Mouse (Mus musculus) heart, postnatal 0 days (tissue): ENCODE data around the gene Lrrc34. TPM values are rescaled to one million over a fixed set of nuclear protein-coding genes. Genes with fewer than 3 reads are reported as not detected.

Experiments used
- ATAC-seq: fragments of 200-750 bp; cut with Nextera tagmentation; 2 replicates; pipeline ENCODE4 v1.8.0; 2017; ENCODE audit warnings: low read depth, moderate number of reproducible peaks, moderate library complexity; ENCODE audit not compliant: insufficient read depth
- DNase-seq: peaks from one replicate; pipeline ENCODE4 v3.0.0-alpha.2; 2016; ENCODE audit warnings: low spot score
- H3K27ac ChIP-seq: fragments of 300-500 bp; sonication (generic); 2 replicates; pipeline ENCODE4 v1.5.1; 2014; ENCODE audit warnings: low read depth, mild to moderate bottlenecking
- H3K27me3 ChIP-seq: fragments of 300-500 bp; sonication (generic); 2 replicates; pipeline ENCODE4 v1.6.1; 2014; ENCODE audit warnings: low read length, mixed read lengths; ENCODE audit not compliant: control insufficient read depth, insufficient read depth
- H3K36me3 ChIP-seq: fragments of 300-500 bp; sonication (generic); replicated peaks from 2 replicates; pipeline ENCODE4 v1.6.1; 2014; ENCODE audit warnings: low read length, mixed read lengths; ENCODE audit not compliant: control insufficient read depth, insufficient read depth
- H3K4me1 ChIP-seq: fragments of 300-500 bp; sonication (generic); 2 replicates; pipeline ENCODE4 v1.6.1; 2014; ENCODE audit warnings: antibody characterized with exemption; ENCODE audit not compliant: control insufficient read depth, insufficient read depth
- H3K4me2 ChIP-seq: fragments of 300-500 bp; sonication (generic); 2 replicates; pipeline ENCODE4 v1.6.1; 2014; ENCODE audit warnings: low read depth, mild to moderate bottlenecking, low read length, moderate library complexity
- H3K4me3 ChIP-seq: fragments of 300-500 bp; sonication (generic); 2 replicates; pipeline ENCODE4 v1.5.1; 2014; ENCODE audit warnings: low read depth, low read length
- H3K9ac ChIP-seq: fragments of 300-500 bp; sonication (generic); replicated peaks from 2 replicates; pipeline ENCODE4 v1.6.1; 2014; ENCODE audit warnings: low read depth, low read length, mixed read lengths
- H3K9me3 ChIP-seq: fragments of 300-500 bp; sonication (generic); replicated peaks from 2 replicates; pipeline ENCODE4 v1.6.1; 2016; ENCODE audit warnings: low read length; ENCODE audit not compliant: control insufficient read depth
- CTCF ChIP-seq: IDR thresholded peaks from 2 replicates; pipeline ENCODE4 v1.5.1; 2016; ENCODE audit warnings: antibody characterized with exemption, control low read depth, low read depth
- EP300 ChIP-seq: IDR thresholded peaks from 2 replicates; pipeline ENCODE4 v1.6.1; 2016; ENCODE audit warnings: antibody characterized with exemption, low read depth
- WGBS: fragments of 180-500 bp; shearing (Covaris S2); extraction: QIAGEN DNeasy Blood & Tissue Kit; methylation state at CpG from one replicate; pipeline ENCODE4 v1.1.7; 2014; 5-methylcytosine and 5-hydroxymethylcytosine counted together
- polyA plus RNA-seq: library from polyadenylated mRNA; unstranded; fragments of >200 nt; fragmentation: Nextera tagmentation; extraction: Ambion mirVana; gene quantifications from 2 replicates; pipeline ENCODE4 v1.2.1, GENCODE M21; 2015
- total RNA-seq: library from RNA; depleted of rRNA; stranded (reverse); fragments of >200 nt; gene quantifications from 2 replicates; pipeline ENCODE4 v1.2.3, GENCODE M21; 2014; ENCODE audit warnings: low replicate concordance; rRNA removed

The Lrrc34 gene
- total and polyA plus RNA-seq, 2 experiments from 2014 or later: 0.18 TPM; not detected in 1

GRCm38 (mm10) chr3:30592418-30592853 is 55.2 kb downstream of the Lrrc34 start:
- Histone ChIP-seq H3K9me3 (no peaks in the 10 kb centered on the region), H3K4me2 (no peak overlapping the region), H3K36me3 (no peaks in the 10 kb centered on the region), H3K9ac (no peak overlapping the region), H3K27me3 (no peaks in the 10 kb centered on the region), H3K4me3 (no peak overlapping the region), H3K4me1 (no peaks in the 10 kb centered on the region), H3K27ac (no peak overlapping the region)
- 2% methylated on average over 2 of the region's 2 CpGs for WGBS
- peak; percentile 69 for TF ChIP-seq CTCF
- TF ChIP-seq EP300: no peak
- ATAC-seq: peak; percentile 32
- peak; percentile 87 for DNase-seq

GRCm38 (mm10) chr3:30588865-30589264 is 58.8 kb downstream of the Lrrc34 start:
- 0 out of 2 replicates have a peak, but pooled peaks have one; percentile 41 for ATAC-seq
- no peak for DNase-seq

More at GRCm38 (mm10) chr3:30588865-30589264, 58.8 kb downstream of the Lrrc34 start:
- Histone ChIP-seq H3K36me3 (no peaks in the 10 kb centered on the region), H3K27ac (no peak overlapping the region), H3K27me3 (no peaks in the 10 kb centered on the region), H3K4me1 (no peaks in the 10 kb centered on the region), H3K9ac (no peak overlapping the region), H3K4me3 (no peak overlapping the region), H3K4me2 (no peak overlapping the region), H3K9me3 (no peaks in the 10 kb centered on the region)
- WGBS: 37% methylated on average over 6 of the region's 6 CpGs
- TF ChIP-seq CTCF (no peak), EP300 (no peak)

Other genes starting within 250 kb of the Lrrc34 start
- 18.9 and 29.6 TPM in 2 replicates for gene Mecom, start 99.9 kb downstream of the Lrrc34 start, total RNA-seq
- 8.4 and 8.5 TPM in 2 replicates for gene Mecom, start 99.9 kb downstream of the Lrrc34 start, polyA plus RNA-seq
- gene Actrt3, start 47.9 kb downstream of the Lrrc34 start, total RNA-seq: not detected in 2 replicates
- gene Actrt3, start 47.9 kb downstream of the Lrrc34 start, polyA plus RNA-seq: not detected in 2 replicates
- 14.9 and 18.3 TPM in 2 replicates for gene Mynn, start 45.8 kb downstream of the Lrrc34 start, total RNA-seq
- 15.1 and 17.2 TPM in 2 replicates for gene Mynn, start 45.8 kb downstream of the Lrrc34 start, polyA plus RNA-seq
- not detected in 2 replicates for gene Lrriq4, start 3.4 kb downstream of the Lrrc34 start, total RNA-seq
- gene Lrriq4, start 3.4 kb downstream of the Lrrc34 start, polyA plus RNA-seq: not detected in 2 replicates
- gene Lrrc31, start 52.0 kb upstream of the Lrrc34 start, total RNA-seq: 0.99 and 1.6 TPM in 2 replicates
- gene Lrrc31, start 52.0 kb upstream of the Lrrc34 start, polyA plus RNA-seq: 0.14 and 0.19 TPM in 2 replicates
- gene Samd7, start 98.4 kb upstream of the Lrrc34 start, total RNA-seq: not detected in 2 replicates
- not detected in 2 replicates for gene Samd7, start 98.4 kb upstream of the Lrrc34 start, polyA plus RNA-seq
- gene Sec62, start 145.0 kb upstream of the Lrrc34 start, total RNA-seq: 17.7 and 27.7 TPM in 2 replicates
- 76.0 and 79.1 TPM in 2 replicates for gene Sec62, start 145.0 kb upstream of the Lrrc34 start, polyA plus RNA-seq
- gene Gpr160, start 208.1 kb upstream of the Lrrc34 start, total RNA-seq: 0.08 and 4.9 TPM in 2 replicates
- 0.98 and 1.9 TPM in 2 replicates for gene Gpr160, start 208.1 kb upstream of the Lrrc34 start, polyA plus RNA-seq